Mouse (Mus musculus): ENCODE results near the gene Gm17657. TPM values are rescaled to one million over a fixed set of nuclear protein-coding genes. Genes with fewer than 3 reads are reported as not detected.

The Gm17657 gene
- not detected in 4 replicates for total RNA-seq (2023; ENCODE audit: inconsistent age)

GRCm38 (mm10) chr17:29549543-29550428 is at the start of gene Gm17657, which contains the start of gene Tbc1d22b:
Gm17657 (minus strand) TSS chr17:29549638.
Tbc1d22b (plus strand) TSS chr17:29549785.

GRCm38 (mm10) chr17:29552162-29552732 is 2.8 kb upstream of the Gm17657 start, which contains the start of gene Tmem217:
Tmem217 (minus strand) TSS chr17:29552385.

GRCm38 (mm10) chr17:29490713-29491581 is 58.5 kb downstream of the Gm17657 start, which contains the start of gene Pim1:
Pim1 (plus strand) TSS chr17:29490753.

Other genes starting within 250 kb of the Gm17657 start
- 0.35 to 1.00 TPM (median 0.50 TPM) in 4 replicates for gene Pi16, start 232.0 kb downstream of the Gm17657 start, total RNA-seq (2023; ENCODE audit: inconsistent age)
- 81.6 to 92.7 TPM (median 89.4 TPM) in 4 replicates for gene Mtch1, start 201.7 kb downstream of the Gm17657 start, total RNA-seq (2023; ENCODE audit: inconsistent age)
- 434 to 502 TPM (median 469 TPM) in 4 replicates for gene Fgd2, start 188.7 kb downstream of the Gm17657 start, total RNA-seq (2023; ENCODE audit: inconsistent age)
- 189 to 217 TPM (median 201 TPM) in 4 replicates for gene Pim1, start 58.9 kb downstream of the Gm17657 start, total RNA-seq (2023; ENCODE audit: inconsistent age)
- gene Tbc1d22b, start 147 bp upstream of the Gm17657 start, total RNA-seq (2023; ENCODE audit: inconsistent age): 24.6 to 25.0 TPM (median 24.9 TPM) in 4 replicates
- gene Tmem217, start 2.7 kb upstream of the Gm17657 start, total RNA-seq (2023; ENCODE audit: inconsistent age): not detected in 4 replicates
- gene Rnf8, start 65.2 kb upstream of the Gm17657 start, total RNA-seq (2023; ENCODE audit: inconsistent age): 39.4 to 51.2 TPM (median 49.0 TPM) in 4 replicates
- gene Gm28043, start 65.2 kb upstream of the Gm17657 start, total RNA-seq (2023; ENCODE audit: inconsistent age): 21.1 to 24.2 TPM (median 21.3 TPM) in 4 replicates
- gene Cmtr1, start 111.0 kb upstream of the Gm17657 start, total RNA-seq (2023; ENCODE audit: inconsistent age): 231 to 259 TPM (median 240 TPM) in 4 replicates
- gene Ccdc167, start 167.4 kb upstream of the Gm17657 start, total RNA-seq (2023; ENCODE audit: inconsistent age): 14.9 to 22.8 TPM (median 17.0 TPM) in 4 replicates

All from B cell, adult (primary cell).